Mouse (Mus musculus) adrenal gland, postnatal 10 days (tissue): Measurements from ENCODE around the gene Clasrp. TPM values are rescaled to one million over a fixed set of nuclear protein-coding genes. Genes with fewer than 3 reads are reported as not detected.

Experiments
- DNase-seq: peaks from one replicate; pipeline ENCODE4 v3.0.0; 2021; ENCODE audit warnings: mixed read lengths
- total RNA-seq, 2 experiments: library from RNA; stranded (reverse); gene quantifications; 2 replicates each; pipeline ENCODE4 v1.2.3; 2021

Gene Clasrp
- total RNA-seq, 2 experiments from 2014 or later, result 29.6 to 58.3 TPM

- no peak for DNase-seq
Observed at GRCm38 (mm10) chr7:19563884-19564283, 40.4 kb downstream of the Clasrp start.

GRCm38 (mm10) chr7:19562643-19563410 lies 41.5 kb downstream of the Clasrp start, which contains the start of gene Ppp1r37:
TSS of gene Ppp1r37 (minus strand) at chr7:19563076.
- peak; percentile 47 for DNase-seq

GRCm38 (mm10) chr7:19561765-19562642 lies 42.3 kb downstream of the Clasrp start:
- peak; percentile 95 for DNase-seq

GRCm38 (mm10) chr7:19561431-19561764 lies 42.9 kb downstream of the Clasrp start:
- DNase-seq, result peak; percentile 42

- DNase-seq, result peak; percentile 50
Observed at GRCm38 (mm10) chr7:19560491-19561260, 43.6 kb downstream of the Clasrp start.

GRCm38 (mm10) chr7:19558965-19559364 lies 45.3 kb downstream of the Clasrp start:
- DNase-seq, result no peak

GRCm38 (mm10) chr7:19557982-19558900 lies 46.0 kb downstream of the Clasrp start:
- DNase-seq, result no peak

- DNase-seq, result peak; percentile 47
Observed at GRCm38 (mm10) chr7:19557086-19557485, 47.2 kb downstream of the Clasrp start.

- no peak for DNase-seq
Observed at GRCm38 (mm10) chr7:19554168-19554567, 50.1 kb downstream of the Clasrp start.

- peak; percentile 46 for DNase-seq
Observed at GRCm38 (mm10) chr7:19552443-19552842, 51.8 kb downstream of the Clasrp start.

GRCm38 (mm10) chr7:19551634-19552033 lies 52.7 kb downstream of the Clasrp start:
- DNase-seq, result no peak

GRCm38 (mm10) chr7:19549394-19549793 lies 54.9 kb downstream of the Clasrp start:
- no peak for DNase-seq

- DNase-seq, result no peak
Observed at GRCm38 (mm10) chr7:19547344-19547969, 56.8 kb downstream of the Clasrp start.

GRCm38 (mm10) chr7:19546007-19546406 lies 58.3 kb downstream of the Clasrp start:
- no peak for DNase-seq

GRCm38 (mm10) chr7:19543584-19543983 lies 60.7 kb downstream of the Clasrp start:
- DNase-seq, result no peak

GRCm38 (mm10) chr7:19542155-19542691 lies 62.1 kb downstream of the Clasrp start:
- peak; percentile 60 for DNase-seq

- DNase-seq, result no peak
Observed at GRCm38 (mm10) chr7:19541681-19542154, 62.6 kb downstream of the Clasrp start.

GRCm38 (mm10) chr7:19540771-19541566 lies 63.3 kb downstream of the Clasrp start:
- peak; percentile 38 for DNase-seq

GRCm38 (mm10) chr7:19534676-19535075 lies 69.6 kb downstream of the Clasrp start:
- no peak for DNase-seq

- DNase-seq, result no peak
Observed at GRCm38 (mm10) chr7:19532240-19532639, 72.0 kb downstream of the Clasrp start.
